Mouse (Mus musculus): ENCODE data around the gene Mgat2. TPM values are rescaled to one million over a fixed set of nuclear protein-coding genes. Genes with fewer than 3 reads are reported as not detected.

Gene Mgat2
- total RNA-seq, 2 experiments from 2014 or later = 23.1 to 30.4 TPM

- ATAC-seq (replicated peaks; ENCODE audit: low FRiP score, poor library complexity, severe bottlenecking) = no peak
Observed at GRCm38 (mm10) chr12:69175975-69176374, 8.0 kb upstream of the Mgat2 start.

- ATAC-seq (replicated peaks; ENCODE audit: low FRiP score, poor library complexity, severe bottlenecking) = no peak
Observed at GRCm38 (mm10) chr12:69177526-69177925, 6.4 kb upstream of the Mgat2 start.

- ATAC-seq (replicated peaks; ENCODE audit: low FRiP score, poor library complexity, severe bottlenecking) = no peak
Observed at GRCm38 (mm10) chr12:69179371-69179770, 4.6 kb upstream of the Mgat2 start.

- ATAC-seq (replicated peaks; ENCODE audit: low FRiP score, poor library complexity, severe bottlenecking) = no peak
Observed at GRCm38 (mm10) chr12:69181800-69182199, 2.2 kb upstream of the Mgat2 start.

- peak; percentile 42 for ATAC-seq (replicated peaks; ENCODE audit: low FRiP score, poor library complexity, severe bottlenecking)
Observed at GRCm38 (mm10) chr12:69184342-69185295, 662 bp downstream of the Mgat2 start.

- ATAC-seq (replicated peaks; ENCODE audit: low FRiP score, poor library complexity, severe bottlenecking) = no peak
Observed at GRCm38 (mm10) chr12:69185371-69185770, 1.4 kb downstream of the Mgat2 start.

- ATAC-seq (replicated peaks; ENCODE audit: low FRiP score, poor library complexity, severe bottlenecking) = no peak
Observed at GRCm38 (mm10) chr12:69186811-69187471, 3.0 kb downstream of the Mgat2 start.

- ATAC-seq (replicated peaks; ENCODE audit: low FRiP score, poor library complexity, severe bottlenecking) = no peak
Observed at GRCm38 (mm10) chr12:69190074-69190473, 6.1 kb downstream of the Mgat2 start.

GRCm38 (mm10) chr12:69190522-69190921, 6.6 kb downstream of the Mgat2 start:
- peak; percentile 70; the same call in 1 of the 2 replicates for ATAC-seq (replicated peaks; ENCODE audit: low FRiP score, poor library complexity, severe bottlenecking)

- no peak for ATAC-seq (replicated peaks; ENCODE audit: low FRiP score, poor library complexity, severe bottlenecking)
Observed at GRCm38 (mm10) chr12:69191396-69191795, 7.4 kb downstream of the Mgat2 start.

GRCm38 (mm10) chr12:69192637-69193036, 8.7 kb downstream of the Mgat2 start:
- ATAC-seq (replicated peaks; ENCODE audit: low FRiP score, poor library complexity, severe bottlenecking) = no peak

- peak; percentile 67 for ATAC-seq (replicated peaks; ENCODE audit: low FRiP score, poor library complexity, severe bottlenecking)
Observed at GRCm38 (mm10) chr12:69196444-69197377, 12.8 kb downstream of the Mgat2 start, which contains the start of gene Gm49383. Gm49383 (minus strand) TSS chr12:69197104.

- peak; percentile 77 for ATAC-seq (replicated peaks; ENCODE audit: low FRiP score, poor library complexity, severe bottlenecking)
Observed at GRCm38 (mm10) chr12:69197378-69198163, 13.6 kb downstream of the Mgat2 start.

GRCm38 (mm10) chr12:69198164-69198535, 14.2 kb downstream of the Mgat2 start, which contains the start of gene Dnaaf2:
Dnaaf2 (minus strand) TSS chr12:69198429.
- ATAC-seq (replicated peaks; ENCODE audit: low FRiP score, poor library complexity, severe bottlenecking) = peak; percentile 66

- no peak for ATAC-seq (replicated peaks; ENCODE audit: low FRiP score, poor library complexity, severe bottlenecking)
Observed at GRCm38 (mm10) chr12:69198985-69199384, 15.0 kb downstream of the Mgat2 start.

- ATAC-seq (replicated peaks; ENCODE audit: low FRiP score, poor library complexity, severe bottlenecking) = no peak
Observed at GRCm38 (mm10) chr12:69204052-69204833, 20.3 kb downstream of the Mgat2 start, which contains the start of gene Gm49384. Gm49384 (minus strand) TSS chr12:69204267.

- no peak for ATAC-seq (replicated peaks; ENCODE audit: low FRiP score, poor library complexity, severe bottlenecking)
Observed at GRCm38 (mm10) chr12:69207396-69207795, 23.4 kb downstream of the Mgat2 start.

GRCm38 (mm10) chr12:69207926-69208325, 24.0 kb downstream of the Mgat2 start:
- ATAC-seq (replicated peaks; ENCODE audit: low FRiP score, poor library complexity, severe bottlenecking) = no peak

Data from erythroblast, adult 5-6 weeks (primary cell).